Mouse (Mus musculus) embryo, embryonic 10 days (tissue): ENCODE data around the gene Zcchc3.
"Not testable (repeated sequence)": the region's sequence is repeated elsewhere in the genome, so short reads cannot be mapped to it uniquely, and the experiment has no call there.

Experiments
- DNase-seq: peaks from one replicate; pipeline ENCODE4 v3.0.0-alpha.2; 2015; ENCODE audit warnings: low spot score

Gene Zcchc3

GRCm38 (mm10) chr2:152414591-152415165 is at the start of gene Zcchc3:
Zcchc3 (minus strand) TSS chr2:152415027.
- DNase-seq, result peak; percentile 96

GRCm38 (mm10) chr2:152459241-152459640 is 44.4 kb upstream of the Zcchc3 start:
- DNase-seq, result no peak

- no peak for DNase-seq
Measured at GRCm38 (mm10) chr2:152452101-152452781, 37.4 kb upstream of the Zcchc3 start.

- peak; percentile 50 for DNase-seq
Measured at GRCm38 (mm10) chr2:152450241-152450640, 35.4 kb upstream of the Zcchc3 start.

- no peak for DNase-seq
Measured at GRCm38 (mm10) chr2:152447461-152447860, 32.6 kb upstream of the Zcchc3 start.

GRCm38 (mm10) chr2:152446642-152447041 is 31.8 kb upstream of the Zcchc3 start:
- DNase-seq, result no peak

GRCm38 (mm10) chr2:152443281-152443680 is 28.5 kb upstream of the Zcchc3 start:
- DNase-seq, result no peak

- DNase-seq, result no peak
Measured at GRCm38 (mm10) chr2:152442322-152442721, 27.5 kb upstream of the Zcchc3 start.

- no peak for DNase-seq
Measured at GRCm38 (mm10) chr2:152439833-152440232, 25.0 kb upstream of the Zcchc3 start.

GRCm38 (mm10) chr2:152438963-152439362 is 24.1 kb upstream of the Zcchc3 start:
- DNase-seq, result no peak

GRCm38 (mm10) chr2:152436983-152437860 is 22.4 kb upstream of the Zcchc3 start:
- peak; percentile 84 for DNase-seq

GRCm38 (mm10) chr2:152436405-152436901 is 21.6 kb upstream of the Zcchc3 start:
- no peak for DNase-seq

GRCm38 (mm10) chr2:152428481-152428880 is 13.7 kb upstream of the Zcchc3 start:
- DNase-seq, result not testable (repeated sequence)

GRCm38 (mm10) chr2:152427493-152427892 is 12.7 kb upstream of the Zcchc3 start:
- DNase-seq, result peak; percentile 60

GRCm38 (mm10) chr2:152415786-152416185 is 959 bp upstream of the Zcchc3 start:
- no peak for DNase-seq

GRCm38 (mm10) chr2:152415287-152415686 is 460 bp upstream of the Zcchc3 start, which contains the start of gene 6820408C15Rik:
6820408C15Rik (plus strand) TSS chr2:152415587.
- DNase-seq, result no peak

- DNase-seq, result peak; percentile 61
Measured at GRCm38 (mm10) chr2:152413765-152414584, 852 bp downstream of the Zcchc3 start.

- DNase-seq, result peak; percentile 59
Measured at GRCm38 (mm10) chr2:152413158-152413764, 1.6 kb downstream of the Zcchc3 start.

GRCm38 (mm10) chr2:152412526-152413157 is 2.2 kb downstream of the Zcchc3 start:
- DNase-seq, result peak; percentile 43

GRCm38 (mm10) chr2:152411471-152411870 is 3.4 kb downstream of the Zcchc3 start:
- peak; percentile 52 for DNase-seq

- DNase-seq, result peak; percentile 92
Measured at GRCm38 (mm10) chr2:152410971-152411371, 3.9 kb downstream of the Zcchc3 start.
